Mouse (Mus musculus) E14TG2a.4 (cell line): ENCODE data around the gene Ggct.

Experiments used
- CTCF ChIP-seq: conservative IDR thresholded peaks from 2 replicates; pipeline ENCODE4 v1.5.1; 2014; ENCODE audit warnings: low read length
- NANOG ChIP-seq: IDR thresholded peaks from 2 replicates; pipeline ENCODE4 v1.6.1; 2014; ENCODE audit warnings: borderline replicate concordance, low read length, mixed read lengths
- POU5F1 ChIP-seq: IDR thresholded peaks from 2 replicates; pipeline ENCODE4 v1.6.1; 2014; ENCODE audit warnings: low read length, borderline replicate concordance

GRCm38 (mm10) chr6:54936496-54936895 lies 56.3 kb downstream of the Ggct start:
- TF ChIP-seq CTCF (no peak), POU5F1 (no peak), NANOG (no peak)
